Mouse (Mus musculus): ENCODE results near the gene Irf2bpl. TPM values are rescaled to one million over a fixed set of nuclear protein-coding genes. Genes with fewer than 3 reads are reported as not detected.

The Irf2bpl gene
- polyA plus RNA-seq, 1 experiment from 2014 or later: 36.1 TPM

GRCm38 (mm10) chr12:86896921-86897512, 12.4 kb upstream of the Irf2bpl start:
- H3K27ac ChIP-seq (replicated peaks in 1 of 2; ENCODE audit: control insufficient read depth in 1 of 2, insufficient read depth in 1 of 2, low read depth in 2 of 2, low read length in 2 of 2): peak overlapping the region; percentile 87 to 98
- ATAC-seq (ENCODE audit: insufficient number of reproducible peaks, insufficient read depth, low FRiP score, low read depth): no peak

DNA sequence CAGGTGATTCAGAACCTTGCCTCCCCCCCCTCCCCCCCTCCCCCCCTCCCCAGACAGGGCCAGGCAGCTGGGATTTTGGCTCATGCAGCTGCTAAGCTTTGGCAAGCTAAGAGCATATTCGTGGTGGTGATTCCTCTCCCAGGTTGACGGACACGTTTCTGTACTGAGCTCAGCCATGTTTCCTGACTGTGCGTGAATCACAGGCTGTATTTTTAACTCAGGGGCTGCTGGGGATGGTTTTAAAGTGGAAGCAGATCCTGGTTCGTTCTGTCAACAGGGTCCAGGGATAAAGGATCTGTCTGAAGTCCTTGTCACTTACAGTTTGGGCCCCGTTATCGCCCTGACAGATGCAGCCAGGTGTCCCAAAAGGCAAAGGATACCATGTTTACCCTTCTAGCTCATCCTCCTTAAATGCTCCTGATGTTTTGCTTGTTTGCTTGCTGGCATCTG, 11.9 kb upstream of the Irf2bpl start:
- H3K27ac ChIP-seq (replicated peaks in 1 of 2; ENCODE audit: control insufficient read depth in 1 of 2, insufficient read depth in 1 of 2, low read depth in 2 of 2, low read length in 2 of 2): peak overlapping the region; percentile 87 to 98
- no peaks in the 10 kb centered on the region for H3K9me3 ChIP-seq (ENCODE audit: control insufficient read depth, low read length)
- WGBS: 5% methylated on average over 7 of the region's 7 CpGs
- peaks cover 57 to 88% of the 10 kb centered on the region in 2 experiments for H3K4me1 ChIP-seq (ENCODE audit: control insufficient read depth in 2 of 2, insufficient read depth in 2 of 2, low read length in 2 of 2)
- H3K9ac ChIP-seq (ENCODE audit: low read length): peak overlapping the region; percentile 66
- ATAC-seq (ENCODE audit: insufficient number of reproducible peaks, insufficient read depth, low FRiP score, low read depth): no peak
- H3K4me3 ChIP-seq (ENCODE audit: control insufficient read depth in 1 of 2, insufficient read depth in 1 of 2, low read depth in 1 of 2, low read length in 2 of 2): no peak overlapping the region
- no peaks in the 10 kb centered on the region for H3K36me3 ChIP-seq (ENCODE audit: control insufficient read depth, insufficient read depth, low read length)
- peak overlapping the region; percentile 76 for H3K4me2 ChIP-seq (ENCODE audit: low read length)
- H3K27me3 ChIP-seq (ENCODE audit: control insufficient read depth, insufficient read depth, low read length): no peaks in the 10 kb centered on the region

More at GRCm38 (mm10) chr12:86896921-86897512, 12.4 kb upstream of the Irf2bpl start:
- Histone ChIP-seq H3K9me3 (ENCODE audit: control insufficient read depth, low read length) (no peaks in the 10 kb centered on the region), H3K36me3 (ENCODE audit: control insufficient read depth, insufficient read depth, low read length) (no peaks in the 10 kb centered on the region), H3K4me3 (ENCODE audit: control insufficient read depth in 1 of 2, insufficient read depth in 1 of 2, low read depth in 1 of 2, low read length in 2 of 2) (no peak overlapping the region), H3K4me1 (ENCODE audit: control insufficient read depth in 2 of 2, insufficient read depth in 2 of 2, low read length in 2 of 2) (peaks cover 52 to 82% of the 10 kb centered on the region in 2 experiments), H3K9ac (ENCODE audit: low read length) (peak overlapping the region; percentile 66), H3K4me2 (ENCODE audit: low read length) (peak overlapping the region; percentile 76), H3K27me3 (ENCODE audit: control insufficient read depth, insufficient read depth, low read length) (no peaks in the 10 kb centered on the region)
- WGBS: 21% methylated on average over 6 of the region's 7 CpGs

- Histone ChIP-seq H3K27me3 (ENCODE audit: control insufficient read depth, insufficient read depth, low read length) (no peaks in the 10 kb centered on the region), H3K9ac (ENCODE audit: low read length) (peak overlapping the region; percentile 66), H3K4me2 (ENCODE audit: low read length) (peak overlapping the region; percentile 76), H3K4me1 (ENCODE audit: control insufficient read depth in 2 of 2, insufficient read depth in 2 of 2, low read length in 2 of 2) (peaks cover 61 to 91% of the 10 kb centered on the region in 2 experiments), H3K9me3 (ENCODE audit: control insufficient read depth, low read length) (no peaks in the 10 kb centered on the region), H3K27ac (replicated peaks in 1 of 2; ENCODE audit: control insufficient read depth in 1 of 2, insufficient read depth in 1 of 2, low read depth in 2 of 2, low read length in 2 of 2) (peak overlapping the region; percentile 98 to 99), H3K36me3 (ENCODE audit: control insufficient read depth, insufficient read depth, low read length) (no peaks in the 10 kb centered on the region), H3K4me3 (ENCODE audit: control insufficient read depth in 1 of 2, insufficient read depth in 1 of 2, low read depth in 1 of 2, low read length in 2 of 2) (peak overlapping the region in 1 of 2 experiments; percentile 37; a peak in 1 of 4 replicates)
- no peak for ATAC-seq (ENCODE audit: insufficient number of reproducible peaks, insufficient read depth, low FRiP score, low read depth)
- 60% methylated on average over 4 of the region's 4 CpGs for WGBS
Observed at GRCm38 (mm10) chr12:86895703-86896409, 11.3 kb upstream of the Irf2bpl start.

GRCm38 (mm10) chr12:86894841-86895428, 10.3 kb upstream of the Irf2bpl start:
- Histone ChIP-seq H3K27me3 (ENCODE audit: control insufficient read depth, insufficient read depth, low read length) (no peaks in the 10 kb centered on the region), H3K4me3 (ENCODE audit: control insufficient read depth in 1 of 2, insufficient read depth in 1 of 2, low read depth in 1 of 2, low read length in 2 of 2) (peak overlapping the region; percentile 37 to 44), H3K27ac (replicated peaks in 1 of 2; ENCODE audit: control insufficient read depth in 1 of 2, insufficient read depth in 1 of 2, low read depth in 2 of 2, low read length in 2 of 2) (peak overlapping the region; percentile 98 to 99), H3K9ac (ENCODE audit: low read length) (peak overlapping the region; percentile 66), H3K4me2 (ENCODE audit: low read length) (peak overlapping the region; percentile 76), H3K4me1 (ENCODE audit: control insufficient read depth in 2 of 2, insufficient read depth in 2 of 2, low read length in 2 of 2) (peaks cover 63 to 91% of the 10 kb centered on the region in 2 experiments), H3K36me3 (ENCODE audit: control insufficient read depth, insufficient read depth, low read length) (no peaks in the 10 kb centered on the region), H3K9me3 (ENCODE audit: control insufficient read depth, low read length) (no peaks in the 10 kb centered on the region)
- no peak for ATAC-seq (ENCODE audit: insufficient number of reproducible peaks, insufficient read depth, low FRiP score, low read depth)
- 0% methylated on average over 12 of the region's 12 CpGs for WGBS

DNA sequence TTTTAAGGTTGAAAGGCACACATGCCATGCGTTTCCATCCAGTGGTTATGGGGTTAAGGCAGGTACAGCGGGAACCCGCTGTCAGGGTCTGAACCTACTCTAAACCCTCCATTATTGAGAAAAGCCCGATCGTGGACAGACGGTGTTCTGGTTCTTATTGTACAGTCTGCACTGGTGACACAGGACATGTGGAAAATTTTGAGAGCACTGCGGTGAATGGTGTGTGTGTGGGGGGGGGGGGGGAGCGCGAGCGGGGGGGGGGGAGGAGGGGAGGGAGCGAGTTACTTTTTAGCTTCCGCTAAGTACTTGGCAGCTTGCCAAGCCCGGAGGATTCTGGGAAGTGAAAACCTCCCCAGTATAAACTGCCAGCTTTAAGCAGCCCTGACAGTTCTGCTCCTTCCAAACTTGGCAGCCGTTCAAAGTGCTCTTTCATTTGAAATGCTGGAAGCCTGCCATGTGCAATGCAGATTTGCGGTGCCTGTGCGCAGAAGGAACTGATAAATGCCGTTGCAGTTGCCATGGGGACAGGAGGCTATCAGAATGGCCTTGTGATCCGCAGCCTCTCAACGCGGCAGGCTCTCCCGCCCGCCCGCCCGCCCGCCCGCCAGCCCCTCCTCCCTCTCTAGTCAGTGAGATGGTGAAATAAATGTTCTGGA, 9.7 kb upstream of the Irf2bpl start:
- Histone ChIP-seq H3K4me3 (ENCODE audit: control insufficient read depth in 1 of 2, insufficient read depth in 1 of 2, low read depth in 1 of 2, low read length in 2 of 2) (peak overlapping the region; percentile 37 to 44), H3K36me3 (ENCODE audit: control insufficient read depth, insufficient read depth, low read length) (no peaks in the 10 kb centered on the region), H3K4me1 (ENCODE audit: control insufficient read depth in 2 of 2, insufficient read depth in 2 of 2, low read length in 2 of 2) (peaks cover 66 to 91% of the 10 kb centered on the region in 2 experiments), H3K9me3 (ENCODE audit: control insufficient read depth, low read length) (no peaks in the 10 kb centered on the region), H3K4me2 (ENCODE audit: low read length) (peak overlapping the region; percentile 91), H3K9ac (ENCODE audit: low read length) (peak overlapping the region; percentile 85), H3K27ac (replicated peaks in 1 of 2; ENCODE audit: control insufficient read depth in 1 of 2, insufficient read depth in 1 of 2, low read depth in 2 of 2, low read length in 2 of 2) (peak overlapping the region; percentile 99), H3K27me3 (ENCODE audit: control insufficient read depth, insufficient read depth, low read length) (no peaks in the 10 kb centered on the region)
- ATAC-seq (ENCODE audit: insufficient number of reproducible peaks, insufficient read depth, low FRiP score, low read depth): peak; percentile 91
- WGBS: under 1% methylated on average over 22 of the region's 26 CpGs

GRCm38 (mm10) chr12:86893326-86894183, 9.0 kb upstream of the Irf2bpl start:
- WGBS: 6% methylated on average over 20 of the region's 20 CpGs
- Histone ChIP-seq H3K4me3 (ENCODE audit: control insufficient read depth in 1 of 2, insufficient read depth in 1 of 2, low read depth in 1 of 2, low read length in 2 of 2) (peak overlapping the region; percentile 22 to 37), H3K27me3 (ENCODE audit: control insufficient read depth, insufficient read depth, low read length) (no peaks in the 10 kb centered on the region), H3K9ac (ENCODE audit: low read length) (peak overlapping the region; percentile 85), H3K9me3 (ENCODE audit: control insufficient read depth, low read length) (no peaks in the 10 kb centered on the region), H3K36me3 (ENCODE audit: control insufficient read depth, insufficient read depth, low read length) (no peaks in the 10 kb centered on the region), H3K27ac (replicated peaks in 1 of 2; ENCODE audit: control insufficient read depth in 1 of 2, insufficient read depth in 1 of 2, low read depth in 2 of 2, low read length in 2 of 2) (peak overlapping the region; percentile 99), H3K4me1 (ENCODE audit: control insufficient read depth in 2 of 2, insufficient read depth in 2 of 2, low read length in 2 of 2) (peaks cover 71 to 91% of the 10 kb centered on the region in 2 experiments), H3K4me2 (ENCODE audit: low read length) (peak overlapping the region; percentile 91)
- 0 out of 2 replicates have a peak, but pooled peaks have one; percentile 6 for ATAC-seq (ENCODE audit: insufficient number of reproducible peaks, insufficient read depth, low FRiP score, low read depth)
